Mouse (Mus musculus) heart, postnatal 0 days (tissue): ENCODE data around the gene Pqlc3.
"Not testable (repeated sequence)": the region's sequence is repeated elsewhere in the genome, so short reads cannot be mapped to it uniquely, and the experiment has no call there.

ENCODE experiments used
- CTCF ChIP-seq: IDR thresholded peaks from 2 replicates; pipeline ENCODE4 v1.5.1; 2016; ENCODE audit warnings: antibody characterized with exemption, control low read depth, low read depth
- EP300 ChIP-seq: IDR thresholded peaks from 2 replicates; pipeline ENCODE4 v1.6.1; 2016; ENCODE audit warnings: antibody characterized with exemption, low read depth

DNA sequence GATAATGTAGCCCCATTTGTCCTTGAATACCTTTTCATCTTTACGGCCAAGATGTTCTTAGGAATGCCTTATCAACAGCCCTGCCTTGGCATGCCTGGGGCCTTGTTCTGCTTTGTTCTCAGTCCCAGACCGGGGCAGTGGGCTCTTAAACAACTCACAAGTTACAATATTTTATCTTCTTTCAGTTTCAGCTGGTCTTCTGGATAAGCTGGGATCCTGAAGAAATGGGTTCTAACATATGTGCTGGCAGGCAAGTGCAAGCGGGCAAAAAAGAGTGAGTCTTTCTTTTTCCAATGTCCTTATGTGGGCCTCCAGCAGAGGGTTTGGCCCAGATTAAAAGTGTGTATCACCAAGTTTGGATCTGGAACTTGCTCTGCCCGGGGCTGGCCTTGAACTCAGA is 20.9 kb upstream of the Pqlc3 start:
- TF ChIP-seq CTCF, EP300: not testable (repeated sequence)
